Mouse (Mus musculus): ENCODE data around the gene Tnk1.

Tnk1 gene

DNA sequence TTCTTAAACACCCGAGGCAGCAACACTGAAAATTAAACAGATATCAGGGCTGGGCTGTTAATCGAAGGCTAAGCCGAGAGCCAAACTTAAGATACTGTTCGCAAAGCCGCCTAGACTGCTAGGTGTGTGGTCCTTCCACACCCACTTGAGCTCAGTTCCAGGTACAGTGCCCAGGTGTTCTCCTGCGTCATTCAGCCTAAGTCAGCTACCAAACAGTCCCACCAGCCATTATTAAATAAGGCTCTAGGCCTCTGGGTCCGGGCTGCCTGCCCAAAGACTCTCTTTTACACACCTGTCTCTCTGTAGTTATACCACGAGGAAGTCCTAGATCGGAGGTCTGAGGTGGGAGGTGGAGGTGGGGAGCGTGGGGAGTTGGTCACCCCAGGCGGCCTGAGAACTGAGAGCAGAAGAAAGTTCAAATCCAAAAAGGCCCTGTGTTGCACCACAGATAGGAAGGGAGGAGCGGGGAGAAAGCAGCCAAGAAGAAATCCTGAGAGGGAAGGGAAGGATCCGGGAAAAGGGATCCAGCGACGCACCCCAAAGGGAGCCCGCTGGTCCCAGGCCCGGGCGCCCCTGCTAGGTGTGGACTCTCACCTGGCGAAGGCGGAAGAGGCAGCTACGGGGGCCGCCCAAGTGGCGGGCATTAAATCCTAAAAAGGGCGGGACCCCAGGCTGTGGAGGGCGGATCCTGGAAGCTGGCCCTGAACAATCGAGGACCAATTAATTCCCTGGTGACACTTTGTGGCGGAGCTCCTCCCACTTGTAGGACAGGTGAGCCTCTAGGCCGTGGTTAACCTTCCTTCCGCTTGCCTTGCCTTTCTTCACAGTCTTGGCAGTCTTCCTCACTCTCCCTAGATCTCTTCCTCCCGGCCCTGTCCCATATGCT is at the start of gene Tnk1:
TSS of gene Tnk1 (minus strand) at position 618 of the 886 bp plus-strand sequence.
- no peak for DNase-seq (ENCODE audit: low read depth, low spot score)

DNA sequence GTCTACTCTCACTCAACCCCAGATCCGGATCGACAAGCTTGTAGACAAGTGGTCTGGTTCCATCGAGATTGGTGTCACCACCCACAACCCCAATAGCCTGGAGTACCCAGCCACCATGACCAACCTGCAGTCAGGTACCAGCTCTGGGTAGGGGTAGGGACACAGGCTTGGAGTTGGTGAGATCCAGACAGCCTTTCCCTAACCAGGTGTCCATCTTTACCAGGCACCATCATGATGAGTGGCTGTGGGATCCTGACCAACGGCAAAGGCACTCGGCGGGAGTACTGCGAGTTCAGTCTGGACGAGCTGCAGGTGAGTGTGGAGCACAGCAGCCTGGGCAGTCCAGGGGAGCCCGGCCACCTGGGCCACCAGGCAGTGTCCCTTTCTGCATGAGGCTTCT is 45.8 kb upstream of the Tnk1 start:
- DNase-seq (ENCODE audit: low read depth, low spot score): no peak

DNA sequence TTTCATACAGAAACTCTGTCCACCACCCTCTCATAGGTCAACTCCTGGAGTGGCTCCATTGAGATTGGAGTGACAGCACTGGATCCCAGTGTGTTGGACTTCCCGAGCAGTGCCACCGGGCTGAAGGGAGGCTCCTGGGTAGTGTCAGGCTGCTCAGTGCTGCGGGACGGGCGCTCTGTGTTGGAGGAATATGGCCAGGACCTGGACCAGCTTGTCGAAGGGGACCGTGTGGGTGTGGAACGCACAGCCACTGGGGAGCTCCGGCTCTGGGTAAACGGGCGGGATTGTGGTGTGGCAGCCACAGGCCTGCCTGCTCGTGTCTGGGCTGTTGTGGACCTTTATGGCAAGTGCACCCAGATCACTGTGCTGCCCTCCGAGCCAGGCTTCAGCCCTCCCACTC is 44.4 kb upstream of the Tnk1 start:
- DNase-seq (ENCODE audit: low read depth, low spot score): no peak

DNA sequence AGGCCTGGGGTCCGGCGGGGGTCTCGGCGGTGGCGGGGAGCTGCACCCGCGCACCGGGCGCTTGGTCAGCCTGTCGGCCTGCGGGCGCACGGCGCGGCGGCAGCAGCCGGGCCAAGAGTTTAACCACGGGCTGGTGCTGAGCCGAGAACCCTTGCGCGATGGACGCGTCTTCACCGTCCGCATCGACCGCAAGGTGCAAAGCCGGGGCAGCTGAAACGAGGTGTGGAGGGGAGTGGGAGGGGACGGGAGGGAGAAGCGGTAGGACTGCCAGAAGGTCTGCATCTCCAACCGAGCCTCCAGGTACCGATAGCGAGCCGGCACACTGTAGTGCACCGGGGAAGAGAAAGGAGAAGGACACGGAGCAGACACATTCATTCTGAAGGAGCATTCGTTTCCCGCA is 43.5 kb upstream of the Tnk1 start:
- no peak for DNase-seq (ENCODE audit: low read depth, low spot score)

DNA sequence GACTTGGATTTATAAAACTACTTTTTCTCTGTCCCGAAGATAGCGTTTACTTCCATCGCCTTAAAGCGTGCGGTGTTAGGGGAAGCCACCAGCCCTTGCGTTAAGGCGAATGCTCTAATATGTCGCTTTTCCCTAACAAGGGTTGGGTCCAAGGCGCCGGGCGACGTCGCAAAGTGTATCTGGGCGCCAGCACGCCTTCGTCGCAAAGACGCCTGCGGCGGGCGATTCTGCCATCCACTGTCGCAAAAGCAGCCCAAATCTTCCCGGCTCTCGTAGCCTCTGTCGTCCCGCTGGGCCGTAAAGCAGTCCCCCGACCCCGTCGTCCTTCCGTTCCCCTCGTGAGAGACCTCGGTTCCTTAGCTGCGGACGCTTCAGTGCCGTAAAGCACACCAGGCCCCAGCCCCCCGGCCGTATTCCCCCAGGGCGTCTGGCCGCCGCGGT is 42.9 kb upstream of the Tnk1 start:
- peak; percentile 92 for DNase-seq (ENCODE audit: low read depth, low spot score)

DNA sequence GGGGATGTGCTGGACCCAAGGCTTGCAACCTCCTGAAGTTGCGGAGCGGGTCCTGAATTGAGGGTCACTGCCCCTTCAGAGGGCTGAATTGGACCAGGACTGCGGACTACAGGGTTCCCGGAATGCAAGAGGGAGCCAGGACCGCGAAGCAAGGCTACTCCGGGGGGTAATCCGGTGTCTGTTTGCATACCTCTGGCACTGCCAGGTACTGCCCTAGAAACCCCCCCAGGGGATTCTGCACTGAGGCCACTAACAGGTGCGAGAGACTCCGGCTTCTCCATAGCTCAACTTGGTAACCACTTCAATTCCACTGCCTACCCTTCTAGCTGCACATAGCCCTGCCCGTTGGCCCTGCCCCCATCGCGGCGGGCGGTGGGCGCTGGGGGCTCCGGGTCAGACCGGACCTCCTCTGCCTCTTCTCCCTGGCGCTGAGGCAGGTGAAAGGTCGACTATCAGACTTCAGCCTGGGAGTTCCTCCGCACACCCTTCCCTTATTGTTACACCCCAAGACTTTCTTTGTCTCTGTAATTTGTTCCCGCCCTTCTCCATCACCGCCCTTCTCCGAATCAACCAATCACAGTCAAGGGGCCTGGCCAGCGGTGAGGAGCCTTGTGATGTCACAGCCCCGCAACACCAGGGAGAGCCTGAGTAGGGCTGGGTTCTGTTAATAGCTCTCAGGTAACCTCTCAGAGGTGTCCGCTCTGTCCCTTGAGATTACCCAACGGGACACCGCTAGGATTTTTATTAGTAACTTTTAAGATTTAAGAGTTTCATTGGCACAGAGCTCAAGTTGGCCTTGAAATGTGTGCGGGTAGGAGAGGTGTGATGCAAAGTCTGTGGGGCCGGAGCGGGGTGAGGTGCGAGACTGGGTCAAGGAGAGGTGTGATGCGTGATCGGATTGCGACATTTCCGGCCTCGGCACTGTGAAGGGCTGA is 42.2 kb upstream of the Tnk1 start, which contains the start of the genes 2810408A11Rik and Neurl4:
TSS of gene 2810408A11Rik (minus strand) at position 517 of the 935 bp plus-strand sequence.
TSS of gene Neurl4 (plus strand) at position 602 of the 935 bp plus-strand sequence.
- DNase-seq (ENCODE audit: low read depth, low spot score): peak; percentile 94

DNA sequence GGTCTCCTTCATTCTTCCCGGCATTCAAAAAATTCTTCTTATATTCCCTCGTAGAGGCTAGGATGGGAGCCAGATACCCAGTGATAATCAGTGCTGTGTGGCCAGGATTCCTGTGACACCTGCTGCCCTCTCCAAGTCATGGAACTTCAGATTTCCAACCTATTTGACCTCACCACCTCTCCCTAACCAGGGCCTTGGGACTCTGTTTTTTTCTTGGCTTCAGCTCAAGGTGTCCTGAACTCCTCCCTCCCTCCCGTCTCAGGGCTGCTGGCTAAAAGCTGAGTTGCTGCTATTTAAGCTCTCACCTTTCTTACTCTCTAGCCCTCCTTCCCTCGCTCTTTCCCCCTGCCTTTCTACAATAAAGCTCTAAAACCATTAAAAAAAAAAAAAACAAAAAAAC is 41.3 kb upstream of the Tnk1 start:
- DNase-seq (ENCODE audit: low read depth, low spot score): no peak

DNA sequence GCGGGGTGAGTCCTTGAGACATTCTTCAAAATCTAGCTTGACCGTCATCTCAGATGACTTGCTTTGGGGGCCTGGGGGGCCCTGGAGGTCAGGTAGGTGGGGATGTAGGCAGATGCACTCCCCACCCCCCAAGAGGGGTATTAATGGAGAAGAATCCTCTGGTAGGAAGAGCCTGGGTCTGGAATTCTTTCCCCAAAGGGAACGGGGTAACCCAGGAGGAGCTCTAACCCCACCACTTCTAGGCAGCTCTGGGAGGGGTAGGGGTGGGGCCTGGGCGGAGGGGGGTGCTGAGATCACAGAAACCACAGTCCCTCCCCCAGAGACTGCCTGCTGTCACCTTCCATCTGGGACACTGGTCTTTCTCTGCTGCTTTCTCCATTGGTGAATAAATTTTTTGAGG is 36.8 kb upstream of the Tnk1 start, which contains the start of gene Acap1:
TSS of gene Acap1 (minus strand) at position 249 of the 400 bp plus-strand sequence.
- no peak for DNase-seq (ENCODE audit: low read depth, low spot score)

DNA sequence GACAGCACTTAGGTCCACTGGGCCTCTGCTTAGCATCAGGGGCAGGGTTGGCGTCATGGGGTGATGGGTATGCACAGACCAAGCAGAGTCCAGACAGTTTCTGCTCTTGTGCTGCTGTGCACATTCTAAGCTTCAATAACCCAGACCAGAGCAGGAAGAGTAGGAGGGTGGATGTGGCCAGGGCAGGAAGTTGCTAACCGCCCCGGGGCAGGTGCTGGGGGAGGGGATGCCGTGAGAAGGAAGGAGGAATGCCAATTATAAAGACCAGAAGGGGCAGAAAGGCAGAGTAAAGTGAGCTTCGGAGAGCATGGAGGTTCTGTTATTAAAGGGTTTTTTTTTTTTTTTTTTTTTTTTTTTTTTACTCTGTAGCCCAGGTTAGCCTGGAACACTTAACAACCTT is 36.1 kb upstream of the Tnk1 start:
- no peak for DNase-seq (ENCODE audit: low read depth, low spot score)

DNA sequence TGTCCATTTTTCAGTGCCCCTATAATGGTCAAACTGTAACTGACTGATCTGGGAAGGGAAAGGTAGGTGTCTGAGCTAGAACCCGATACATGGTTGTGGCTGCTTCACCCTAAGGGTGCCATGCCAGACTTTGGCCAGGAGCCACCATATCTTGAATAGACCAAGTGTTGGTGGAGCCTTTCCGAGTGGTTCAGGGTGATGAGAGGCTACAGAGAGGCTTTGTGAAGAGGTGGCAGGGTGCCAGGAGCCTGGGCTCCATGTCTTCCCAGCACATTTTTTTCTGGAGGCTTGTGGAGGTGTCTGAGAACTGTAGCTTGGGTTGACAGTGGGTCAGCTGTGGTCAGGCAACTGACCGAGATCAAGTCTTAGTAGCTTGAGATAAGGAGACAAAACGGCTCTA is 33.0 kb upstream of the Tnk1 start:
- DNase-seq (ENCODE audit: low read depth, low spot score): no peak

DNA sequence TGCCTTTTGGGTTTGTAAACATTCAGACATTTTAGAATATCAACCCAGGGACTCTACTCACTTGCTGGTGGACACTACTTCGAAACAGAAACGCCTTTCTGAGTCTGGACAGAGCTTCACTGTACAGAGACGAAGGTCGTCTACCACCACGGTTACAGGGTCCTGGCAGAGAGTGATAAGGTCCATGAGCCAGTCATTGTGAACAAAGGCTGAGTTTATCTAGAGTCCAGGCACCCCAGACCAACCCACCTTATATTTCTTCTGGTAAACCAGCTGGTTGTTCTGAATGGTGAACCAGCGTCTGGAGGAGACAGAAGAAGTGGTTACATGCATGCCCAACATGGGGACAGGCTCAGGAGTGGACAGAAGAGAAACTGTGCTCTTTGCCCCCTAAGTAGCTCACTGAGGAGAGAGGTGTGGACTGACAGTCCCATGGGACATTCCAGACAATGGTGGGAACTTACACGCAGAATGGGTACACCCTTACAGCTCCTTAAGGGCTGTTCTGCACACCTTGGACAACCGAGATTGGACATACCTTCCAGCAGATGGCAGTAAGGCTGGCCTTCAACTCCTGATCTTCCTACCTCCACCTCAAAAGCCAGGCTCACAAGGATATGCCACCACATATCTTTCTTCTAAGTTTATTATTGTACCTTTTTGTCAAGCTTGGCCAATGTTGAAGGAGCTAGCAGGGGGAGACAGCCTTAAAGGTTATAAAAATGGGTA is 28.5 kb upstream of the Tnk1 start:
- DNase-seq (ENCODE audit: low read depth, low spot score): no peak

DNA sequence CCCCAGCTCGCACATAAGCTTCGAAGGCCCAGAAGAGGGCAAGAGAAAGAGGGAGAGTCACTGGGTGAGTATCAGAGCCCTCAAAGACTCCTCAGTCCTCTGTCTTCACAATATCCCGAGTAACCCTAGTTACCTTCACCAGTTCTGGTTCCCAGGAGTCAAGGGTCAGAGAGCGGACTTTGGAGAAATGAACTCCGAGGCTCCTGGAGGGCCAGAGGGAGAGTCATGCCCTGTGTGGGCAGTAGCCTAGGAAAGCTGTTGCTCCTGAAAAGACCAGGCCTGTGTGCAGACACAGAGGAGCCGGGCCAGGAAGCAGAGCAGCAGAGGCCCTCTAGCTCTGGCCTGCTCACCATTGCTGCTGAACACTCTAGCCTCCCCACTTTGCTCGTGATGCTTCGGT is 26.1 kb upstream of the Tnk1 start:
- no peak for DNase-seq (ENCODE audit: low read depth, low spot score)

DNA sequence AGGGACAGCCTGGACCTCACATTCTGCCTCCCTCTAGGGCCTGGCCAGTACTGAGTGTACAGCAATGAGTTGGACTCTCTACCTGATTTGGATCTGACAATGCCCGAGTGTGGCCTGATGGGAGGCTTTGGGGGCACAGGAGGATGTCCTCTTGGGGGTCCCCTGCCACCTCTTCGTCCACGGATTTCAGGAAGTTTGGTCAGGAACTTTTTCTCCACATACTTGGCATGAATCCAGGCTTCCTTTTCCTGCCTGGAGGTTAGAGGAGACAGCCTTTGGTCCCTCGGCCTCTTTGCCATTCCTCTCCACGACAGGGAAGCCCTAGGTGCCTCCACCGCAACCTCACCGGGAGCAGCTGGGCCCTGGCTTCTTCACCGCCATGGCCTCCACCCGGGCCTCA is 25.7 kb upstream of the Tnk1 start:
- no peak for DNase-seq (ENCODE audit: low read depth, low spot score)

DNA sequence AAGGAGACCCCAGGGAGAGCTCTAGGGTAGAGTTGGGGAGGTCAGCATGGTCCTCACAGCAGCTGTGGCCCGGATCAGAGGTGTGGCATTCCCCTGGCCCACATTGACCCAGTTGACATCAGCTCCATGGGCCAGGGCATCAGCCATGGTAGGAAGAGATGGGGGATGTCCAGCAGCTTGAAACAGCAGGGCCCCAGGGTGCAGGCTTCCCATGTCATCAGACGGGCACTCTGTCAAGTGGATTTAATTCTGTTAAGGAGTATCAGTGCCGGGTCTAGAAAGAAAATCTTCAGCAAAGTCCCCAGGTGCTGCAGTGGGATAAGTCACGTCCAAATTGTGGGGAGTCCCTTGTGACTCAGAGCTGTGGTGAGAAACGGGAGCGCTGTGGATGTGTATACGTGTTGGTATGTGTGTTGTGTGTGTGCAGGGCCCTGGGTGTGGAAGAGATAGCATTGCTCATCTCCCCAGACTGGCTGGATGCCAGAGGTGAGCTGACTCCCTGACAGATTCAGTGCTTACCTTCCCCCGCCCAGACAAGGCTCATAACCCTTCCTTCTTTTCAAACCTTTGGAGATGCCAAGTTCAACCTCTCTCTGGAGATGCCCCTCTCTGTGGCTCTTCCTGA is 25.1 kb upstream of the Tnk1 start:
- DNase-seq (ENCODE audit: low read depth, low spot score): no peak

DNA sequence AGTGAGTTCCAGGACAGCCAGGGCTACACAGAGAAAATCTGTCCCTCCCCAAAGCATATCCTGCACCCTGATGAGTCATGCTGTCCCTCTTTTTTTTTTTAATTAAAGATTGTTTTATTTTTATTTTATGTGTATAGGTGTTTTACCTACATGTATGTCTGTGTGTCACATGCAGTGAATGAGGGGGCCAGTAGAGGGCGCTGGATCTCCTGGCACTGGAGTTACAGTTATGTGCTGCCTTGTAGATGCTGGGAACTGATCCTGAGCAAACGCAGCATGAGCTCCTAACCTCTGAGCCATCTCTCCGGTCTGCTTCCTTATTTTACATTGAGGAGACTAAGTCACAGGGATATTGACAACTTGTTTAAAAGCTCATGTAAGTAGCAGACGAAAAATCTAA is 24.5 kb upstream of the Tnk1 start:
- DNase-seq (ENCODE audit: low read depth, low spot score): no peak

DNA sequence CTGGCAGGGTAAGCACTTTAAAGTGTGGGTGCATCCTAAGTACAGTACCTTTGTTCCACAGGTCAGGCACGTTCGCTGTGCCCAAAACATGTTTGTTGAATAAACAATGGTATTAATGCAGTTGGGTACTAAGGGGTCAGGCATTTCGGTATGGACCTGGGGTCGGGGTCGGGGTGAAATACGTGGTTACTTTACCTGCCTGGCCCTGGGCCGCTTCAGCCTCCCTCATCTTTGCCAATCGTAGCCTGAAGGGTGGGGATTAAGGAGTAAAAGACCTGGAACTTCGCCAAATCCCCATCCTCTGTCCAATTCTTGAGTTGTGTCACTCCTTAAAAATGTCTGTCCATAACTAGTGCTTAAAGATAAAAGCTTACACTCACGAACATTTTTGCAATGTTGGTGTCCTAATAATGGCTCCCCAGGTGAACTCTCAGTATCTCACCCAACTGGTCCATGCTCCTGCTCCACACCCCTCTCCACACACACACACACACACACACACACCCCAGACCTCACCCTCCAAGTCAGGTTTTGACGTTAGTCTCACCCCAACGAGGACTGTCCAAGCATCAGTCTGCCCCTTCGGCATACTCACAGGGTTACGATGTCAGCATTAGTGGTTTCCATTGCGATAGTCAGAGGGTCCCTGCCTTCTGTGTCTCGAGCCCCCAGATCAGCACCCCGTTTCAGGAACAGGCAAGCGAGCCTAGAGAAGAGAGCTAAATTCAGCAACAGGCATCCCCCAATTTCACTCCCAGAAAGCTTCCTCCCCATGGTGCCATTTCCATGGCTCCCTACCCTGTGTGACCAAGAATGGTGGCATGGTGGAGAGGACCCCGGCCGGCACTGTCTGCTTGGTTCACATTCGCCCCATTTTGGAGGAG is 23.5 kb upstream of the Tnk1 start:
- DNase-seq (ENCODE audit: low read depth, low spot score): no peak

DNA sequence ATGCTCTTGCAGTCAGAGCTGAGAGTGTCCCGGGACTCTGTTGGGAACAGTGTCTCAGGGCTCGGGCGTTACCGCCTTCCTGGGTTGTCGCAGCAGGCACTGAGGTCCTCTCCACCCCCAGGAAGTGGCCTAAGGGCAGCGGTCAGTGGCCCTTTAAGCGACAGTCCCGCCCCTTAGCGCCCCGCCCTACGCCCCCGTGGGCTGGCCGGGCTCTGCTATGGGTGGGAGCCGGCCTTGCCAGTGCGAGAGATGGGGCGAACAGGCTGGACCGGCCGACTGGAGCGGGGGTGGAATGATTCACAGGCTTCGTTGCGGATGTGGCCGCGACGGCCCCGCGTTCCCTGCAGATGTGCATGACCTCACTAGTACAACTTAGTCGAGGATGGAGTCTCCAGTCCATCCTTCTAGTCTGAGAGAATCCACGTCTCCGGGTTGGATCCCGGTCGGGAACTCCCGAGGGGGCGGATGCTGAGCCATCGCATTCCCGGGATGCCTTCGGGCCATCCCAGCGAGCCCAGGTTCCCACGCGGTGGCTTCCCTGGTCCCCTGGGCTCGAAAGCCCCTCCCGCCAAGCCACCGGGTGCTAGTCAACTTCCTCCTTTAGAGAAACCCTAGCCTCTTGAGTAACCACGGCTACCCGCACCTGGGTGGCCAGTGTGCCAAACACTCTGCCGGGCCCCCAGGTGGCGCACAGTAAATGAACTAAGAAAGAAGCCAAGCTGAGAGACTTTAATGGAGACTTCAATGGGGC is 22.5 kb upstream of the Tnk1 start, which contains the start of gene Kctd11:
TSS of gene Kctd11 (minus strand) at position 554 of the 751 bp plus-strand sequence.
- peak; percentile 65 for DNase-seq (ENCODE audit: low read depth, low spot score)

DNA sequence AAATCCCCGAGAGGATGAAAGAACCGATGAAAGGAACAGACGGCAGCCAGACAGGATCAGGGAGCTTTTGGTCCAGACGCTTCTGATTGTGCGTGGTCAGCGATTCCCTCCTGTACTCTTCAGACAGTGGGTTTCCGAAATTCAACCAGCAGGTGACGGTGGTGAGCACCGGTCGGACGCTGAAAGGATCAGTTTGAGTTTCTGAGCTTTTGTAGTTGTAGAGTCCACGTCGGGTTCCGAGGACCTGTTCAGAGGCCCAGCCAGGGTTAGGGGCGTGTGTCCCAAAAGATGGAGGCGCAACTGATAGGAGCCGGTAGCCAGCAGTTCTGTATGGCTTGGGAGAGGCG is 21.9 kb upstream of the Tnk1 start:
- DNase-seq (ENCODE audit: low read depth, low spot score): peak; percentile 54

DNA sequence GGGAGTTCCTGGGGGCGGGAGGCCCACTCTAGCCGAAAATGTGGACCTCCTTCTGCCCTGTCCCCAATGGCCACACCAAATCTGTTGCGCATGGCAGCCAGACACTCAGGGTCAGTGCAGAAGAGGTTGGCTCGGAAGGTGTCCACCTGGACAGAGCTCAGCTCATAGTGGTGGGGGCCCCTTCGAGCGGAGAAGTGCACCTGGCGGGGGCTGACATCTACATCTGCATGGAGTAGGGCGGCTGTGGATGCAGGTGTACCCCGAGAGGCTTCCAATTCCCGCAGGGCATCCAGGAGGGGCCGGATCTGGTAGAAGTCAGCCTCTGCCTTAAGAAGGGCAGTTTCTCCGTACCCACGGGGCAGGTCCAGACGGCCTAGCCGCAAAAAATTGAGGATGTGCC is 21.2 kb upstream of the Tnk1 start:
- no peak for DNase-seq (ENCODE audit: low read depth, low spot score)
